Mouse (Mus musculus) E14TG2a.4 (cell line): Measurements from ENCODE around the gene Hydin.

Source experiments
- H3K27me3 ChIP-seq: 2 replicates; pipeline ENCODE4 v1.6.1; 2014; ENCODE audit warnings: low read length, control low read depth; ENCODE audit not compliant: insufficient read depth
- H3K36me3 ChIP-seq: 2 replicates; pipeline ENCODE4 v1.6.1; 2014; ENCODE audit warnings: low read length, control low read depth; ENCODE audit not compliant: insufficient read depth
- H3K4me1 ChIP-seq: replicated peaks from 2 replicates; pipeline ENCODE4 v1.6.1; 2014; ENCODE audit warnings: low read depth, low read length, control low read depth
- H3K4me3 ChIP-seq: replicated peaks from 2 replicates; pipeline ENCODE4 v1.5.1; 2014; ENCODE audit warnings: mild to moderate bottlenecking, low read length
- H3K9me3 ChIP-seq: 2 replicates; pipeline ENCODE4 v1.6.1; 2014; ENCODE audit warnings: low read length, control low read depth
- CTCF ChIP-seq: conservative IDR thresholded peaks from 2 replicates; pipeline ENCODE4 v1.5.1; 2014; ENCODE audit warnings: low read length
- NANOG ChIP-seq: IDR thresholded peaks from 2 replicates; pipeline ENCODE4 v1.6.1; 2014; ENCODE audit warnings: borderline replicate concordance, low read length, mixed read lengths
- POU5F1 ChIP-seq: IDR thresholded peaks from 2 replicates; pipeline ENCODE4 v1.6.1; 2014; ENCODE audit warnings: low read length, borderline replicate concordance

The Hydin gene

DNA sequence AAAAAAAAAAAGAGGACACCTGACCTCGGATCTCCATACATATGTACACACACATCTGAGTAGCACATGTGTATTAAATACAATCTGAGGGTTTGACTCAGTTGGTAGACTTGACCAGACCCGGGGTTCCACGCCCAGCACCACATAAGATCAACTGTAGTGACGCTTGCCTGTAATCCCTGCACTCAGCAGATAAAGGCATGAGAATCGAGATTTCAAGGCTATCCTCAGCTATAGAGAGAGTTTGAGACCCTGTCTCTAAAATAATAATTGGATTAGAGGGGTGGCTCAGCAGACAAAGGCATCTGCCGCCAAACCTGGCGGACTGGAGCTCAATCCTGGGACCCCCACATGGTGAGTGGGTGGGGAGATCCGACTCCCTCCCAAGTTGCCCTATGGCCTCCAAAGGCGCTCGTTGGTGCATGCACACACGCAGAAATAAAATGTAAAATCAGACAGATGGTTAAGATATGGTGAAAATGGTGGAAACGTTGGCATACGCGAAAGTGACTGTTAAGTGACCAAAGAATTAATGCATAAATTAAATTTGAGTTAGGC, 351.1 kb downstream of the Hydin start:
- H3K9me3 ChIP-seq, result no peaks in the 10 kb centered on the region
- TF ChIP-seq CTCF, result no peak
- no peak for TF ChIP-seq POU5F1
- TF ChIP-seq NANOG, result no peak
- peaks cover 47% of the 10 kb centered on the region for H3K4me1 ChIP-seq
- peak overlapping the region; percentile 99 for H3K4me3 ChIP-seq
- peaks cover 29% of the 10 kb centered on the region for H3K36me3 ChIP-seq
- peaks cover 21% of the 10 kb centered on the region for H3K27me3 ChIP-seq

DNA sequence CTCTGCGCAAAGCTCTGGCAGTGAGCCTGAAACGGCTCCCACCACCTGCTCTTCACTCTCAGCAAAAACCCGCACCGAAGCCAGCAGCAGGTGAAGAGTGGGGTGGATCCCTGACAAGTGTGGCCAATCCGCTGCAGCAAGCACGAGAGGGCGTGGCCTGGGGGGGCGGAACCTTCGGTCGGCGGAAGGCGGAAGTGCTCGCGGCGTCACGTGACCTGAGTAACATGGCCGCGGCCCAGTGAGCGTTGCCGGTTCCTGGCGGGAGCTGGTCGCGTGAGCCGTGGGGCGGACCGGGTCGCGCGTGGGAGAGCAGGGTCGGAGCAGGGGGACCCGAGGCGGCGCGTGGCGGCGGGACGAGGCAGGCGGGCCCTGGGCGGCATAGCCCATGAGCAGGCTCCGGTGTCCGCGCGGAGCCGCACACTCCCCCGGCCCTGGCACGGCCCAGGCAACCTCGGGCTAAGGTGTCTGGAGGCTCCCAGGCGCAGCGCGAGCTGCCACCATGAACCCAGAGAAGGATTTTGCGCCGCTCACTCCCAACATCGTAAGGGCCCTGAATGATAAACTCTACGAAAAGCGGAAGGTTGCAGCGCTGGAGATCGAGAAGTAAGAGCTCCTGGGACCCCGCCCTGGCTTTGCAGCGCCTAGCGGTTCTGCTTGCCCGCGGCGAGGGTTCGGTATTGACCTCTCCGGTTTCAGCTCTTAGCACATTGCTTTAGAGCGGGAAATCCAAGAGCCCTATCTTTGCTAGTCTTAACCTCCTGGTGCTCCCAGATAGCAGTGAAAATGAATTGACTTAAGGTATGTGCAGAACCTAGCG, 351.8 kb downstream of the Hydin start, which contains the start of gene Vac14:
Gene Vac14, plus strand, starts transcription at position 195 of the 817 bp plus-strand sequence.
- peak within 1 kb of the TSS; percentile 99 for H3K4me3 ChIP-seq
- peaks cover 55% of the 10 kb centered on the region for H3K4me1 ChIP-seq
- H3K36me3 ChIP-seq, result peaks cover 35% of the 10 kb centered on the region
- no peak for TF ChIP-seq POU5F1
- TF ChIP-seq NANOG, result no peak
- no peak for TF ChIP-seq CTCF
- peaks cover 19% of the 10 kb centered on the region for H3K27me3 ChIP-seq
- H3K9me3 ChIP-seq, result no peaks in the 10 kb centered on the region

DNA sequence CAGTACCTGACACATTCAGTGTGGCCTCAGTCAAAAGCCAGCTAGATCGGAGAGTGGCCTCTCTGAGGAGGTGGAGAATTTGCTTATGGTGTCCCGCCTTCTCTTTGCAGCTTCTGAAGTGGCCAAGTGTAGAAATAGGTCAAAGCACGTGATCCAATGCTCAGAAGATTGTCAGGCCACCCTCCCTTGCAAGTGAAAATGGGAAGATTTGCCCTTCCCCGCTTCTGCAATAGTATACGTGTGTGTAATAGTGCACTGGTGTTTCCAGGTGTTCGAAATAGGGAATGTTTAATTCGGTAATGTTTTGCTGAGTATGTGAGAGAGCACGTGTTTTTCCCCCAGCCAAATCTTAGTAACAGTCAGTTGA, 352.4 kb downstream of the Hydin start:
- peak overlapping the region; percentile 99 for H3K4me3 ChIP-seq
- H3K27me3 ChIP-seq, result peaks cover 16% of the 10 kb centered on the region
- H3K4me1 ChIP-seq, result peaks cover 60% of the 10 kb centered on the region
- peaks cover 41% of the 10 kb centered on the region for H3K36me3 ChIP-seq
- TF ChIP-seq POU5F1 (no peak), NANOG (no peak), CTCF (no peak)
- no peaks in the 10 kb centered on the region for H3K9me3 ChIP-seq

DNA sequence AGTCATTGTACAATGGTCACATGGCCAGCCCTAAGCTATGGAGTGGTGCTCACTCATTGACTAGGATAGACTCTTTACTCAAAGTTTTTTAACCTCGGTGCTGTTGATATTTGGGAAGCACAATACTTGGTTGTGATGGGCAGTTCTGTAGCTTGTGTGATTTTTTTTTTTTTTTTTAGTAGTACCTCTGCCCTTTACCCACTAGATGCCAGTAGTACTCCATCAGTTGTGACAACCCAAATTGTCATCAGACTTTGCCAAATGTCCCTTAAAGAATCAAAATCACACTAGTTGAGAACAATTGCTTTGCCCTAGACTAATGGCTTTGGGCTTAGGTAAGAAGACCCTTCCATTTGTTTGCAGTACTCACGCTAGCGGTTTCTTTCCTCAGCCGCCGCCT, 353.1 kb downstream of the Hydin start:
- Histone ChIP-seq H3K4me3 (peak overlapping the region; percentile 99), H3K27me3 (peaks cover 16% of the 10 kb centered on the region), H3K36me3 (peaks cover 46% of the 10 kb centered on the region), H3K9me3 (no peaks in the 10 kb centered on the region), H3K4me1 (peaks cover 65% of the 10 kb centered on the region)
- no peak for TF ChIP-seq NANOG
- TF ChIP-seq POU5F1, result no peak
- no peak for TF ChIP-seq CTCF

DNA sequence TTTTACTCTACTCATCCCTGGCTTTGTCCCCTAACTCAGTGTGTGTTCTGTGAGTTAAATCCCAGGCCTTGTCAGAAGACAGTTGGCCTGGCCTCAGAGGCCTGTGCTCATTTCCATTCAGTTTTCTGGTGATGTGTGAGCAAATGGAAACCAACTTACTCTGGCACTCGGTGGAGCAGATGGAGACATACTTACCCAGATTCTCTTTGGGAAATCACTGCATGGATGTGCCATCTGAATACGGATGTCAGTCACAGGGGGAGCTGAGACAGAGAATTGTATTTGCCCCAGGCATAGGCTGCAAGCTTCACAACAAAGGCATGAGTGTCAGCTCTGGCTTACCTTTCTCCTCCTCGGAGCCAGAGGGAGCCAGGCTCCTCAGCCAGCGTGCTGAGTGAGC, 359.7 kb downstream of the Hydin start:
- Histone ChIP-seq H3K36me3 (peaks cover 68% of the 10 kb centered on the region), H3K9me3 (no peaks in the 10 kb centered on the region), H3K4me1 (peaks cover 81% of the 10 kb centered on the region), H3K4me3 (no peak overlapping the region), H3K27me3 (no peaks in the 10 kb centered on the region)
- TF ChIP-seq POU5F1 (no peak), NANOG (no peak), CTCF (no peak)

DNA sequence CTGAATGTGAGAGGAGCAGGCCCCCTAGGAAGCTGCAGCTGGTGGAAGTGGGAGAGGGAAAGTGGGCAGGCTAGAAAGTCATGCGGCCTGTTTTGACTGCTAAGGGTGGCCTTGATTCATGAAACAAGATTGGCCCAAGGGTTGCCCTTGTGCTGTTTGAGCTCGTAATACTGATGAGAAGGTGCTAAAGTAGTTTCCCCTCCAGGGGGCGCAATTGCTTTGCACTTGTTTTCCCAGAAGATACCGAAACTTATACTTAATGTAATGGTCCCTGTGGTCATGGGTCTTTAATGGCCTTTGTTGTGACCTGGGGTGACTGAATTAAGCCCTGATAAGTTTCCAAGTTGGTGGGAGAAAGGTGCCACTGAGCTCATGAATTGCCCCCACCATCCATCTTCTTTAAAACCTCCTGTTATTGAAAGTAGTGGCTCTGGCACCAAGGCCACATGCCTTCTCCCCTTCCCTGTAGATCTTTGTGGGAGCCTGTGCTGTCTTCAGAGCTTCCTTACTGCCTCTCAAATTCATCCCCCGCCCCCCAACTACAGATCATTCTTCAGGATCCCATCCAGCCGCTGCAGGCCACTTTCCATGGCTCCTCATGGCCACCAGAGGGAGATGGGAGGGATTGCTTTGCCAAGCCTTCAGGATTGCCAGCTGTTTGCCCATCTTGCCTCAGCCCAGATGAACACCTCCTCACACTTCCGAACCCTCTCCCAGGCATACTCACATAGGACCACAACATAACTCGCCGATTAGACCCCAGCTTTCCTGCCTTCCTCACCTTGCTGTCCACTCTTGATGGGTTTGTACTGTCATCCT, 362.7 kb downstream of the Hydin start:
- peak overlapping the region; percentile 46; the same call in 1 of the 2 replicates for H3K4me3 ChIP-seq
- H3K9me3 ChIP-seq, result no peaks in the 10 kb centered on the region
- TF ChIP-seq CTCF (peak; percentile 64), POU5F1 (no peak), NANOG (no peak)
- peaks cover 63% of the 10 kb centered on the region for H3K4me1 ChIP-seq
- peaks cover 72% of the 10 kb centered on the region for H3K36me3 ChIP-seq
- no peaks in the 10 kb centered on the region for H3K27me3 ChIP-seq

DNA sequence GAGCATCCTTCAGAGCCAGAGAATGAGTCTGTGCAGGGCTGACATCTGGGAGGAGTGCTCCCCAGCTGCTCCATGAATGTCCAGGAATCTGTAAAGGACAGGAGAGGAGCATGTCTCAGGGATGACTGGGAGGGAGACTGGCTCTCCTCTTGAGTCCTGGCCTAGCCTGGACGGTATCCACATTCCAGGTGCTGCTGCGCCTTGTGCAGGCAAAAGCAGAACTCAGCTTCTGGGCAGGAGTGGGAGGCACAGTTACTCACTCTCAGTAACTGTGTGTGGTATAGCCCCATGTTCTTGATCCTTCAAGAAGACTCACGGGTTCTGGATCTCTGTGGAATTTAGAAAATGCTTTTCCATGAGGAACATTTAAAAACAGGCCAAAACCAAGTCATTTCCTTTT, 363.3 kb downstream of the Hydin start:
- Histone ChIP-seq H3K27me3 (no peaks in the 10 kb centered on the region), H3K4me1 (peaks cover 59% of the 10 kb centered on the region), H3K4me3 (no peak overlapping the region), H3K36me3 (peaks cover 76% of the 10 kb centered on the region), H3K9me3 (no peaks in the 10 kb centered on the region)
- TF ChIP-seq POU5F1 (no peak), CTCF (no peak), NANOG (no peak)

DNA sequence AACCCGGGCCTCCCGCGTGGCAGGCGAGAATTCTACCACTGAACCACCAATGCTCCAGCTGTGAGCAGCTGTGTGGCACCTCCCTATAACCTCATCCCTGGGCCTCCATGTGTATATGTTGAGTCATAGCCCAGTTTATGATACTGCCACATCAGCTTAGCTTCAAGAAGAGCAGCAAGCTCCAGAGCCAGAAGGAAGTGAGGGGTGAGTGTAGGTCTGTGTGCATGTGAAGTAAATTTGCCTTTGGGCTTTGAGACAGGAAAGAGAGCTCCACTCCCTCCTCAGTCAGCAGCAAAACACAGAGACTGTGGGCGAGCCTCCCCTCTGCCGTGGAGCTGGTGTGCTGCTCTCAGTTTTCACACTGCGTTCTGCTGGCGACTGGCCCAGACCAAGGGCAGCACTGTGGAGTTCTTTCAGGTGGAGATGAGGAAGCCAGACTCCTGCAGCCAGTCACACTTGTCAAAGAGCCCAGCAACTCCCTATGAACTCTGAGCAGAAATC, 363.8 kb downstream of the Hydin start:
- peaks cover 53% of the 10 kb centered on the region for H3K4me1 ChIP-seq
- peaks cover 82% of the 10 kb centered on the region for H3K36me3 ChIP-seq
- H3K4me3 ChIP-seq, result no peak overlapping the region
- no peak for TF ChIP-seq POU5F1
- TF ChIP-seq CTCF, result no peak
- no peak for TF ChIP-seq NANOG
- H3K9me3 ChIP-seq, result no peaks in the 10 kb centered on the region
- H3K27me3 ChIP-seq, result no peaks in the 10 kb centered on the region
